Mouse (Mus musculus): Measurements from ENCODE around the gene Itpk1.

Gene Itpk1

DNA sequence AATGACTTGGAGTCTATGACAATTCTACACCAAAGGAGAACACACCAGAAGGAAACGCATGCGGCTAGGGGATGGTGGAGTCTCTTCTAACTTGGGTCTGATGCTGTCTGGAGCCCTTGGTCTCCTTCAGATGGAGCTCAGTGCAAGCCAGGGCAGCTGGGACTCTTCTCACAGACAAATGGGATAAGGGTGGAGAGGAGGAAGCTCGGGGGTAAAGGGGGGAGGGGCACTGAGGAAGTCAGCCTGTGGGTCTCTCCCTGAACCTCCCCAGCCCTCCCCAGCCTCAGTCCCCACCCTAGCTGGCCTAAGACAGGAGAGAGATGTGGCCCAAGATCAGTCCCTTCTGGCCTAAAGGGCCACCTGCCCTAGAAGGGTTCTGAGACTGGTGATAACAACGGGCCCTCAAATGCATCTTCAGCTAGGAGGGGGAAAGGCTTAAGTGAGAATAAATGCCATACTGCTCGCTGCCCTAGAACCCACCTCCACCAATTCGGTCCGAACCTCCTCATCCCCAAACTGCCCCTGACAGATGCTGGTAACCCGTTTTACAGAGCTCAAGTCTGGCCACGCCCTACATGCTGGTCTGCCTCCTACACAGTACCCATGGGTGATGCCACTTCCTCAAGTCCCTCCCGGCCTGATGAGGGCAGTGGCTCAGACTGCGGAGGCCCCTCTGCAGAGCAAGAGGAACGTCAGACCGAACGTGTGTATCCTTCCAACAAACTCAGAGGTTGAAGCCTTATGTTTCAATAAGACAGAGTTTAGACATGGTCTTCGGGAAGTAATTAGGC lies 14.8 kb downstream of the Itpk1 start:
- DNase-seq: no peak

DNA sequence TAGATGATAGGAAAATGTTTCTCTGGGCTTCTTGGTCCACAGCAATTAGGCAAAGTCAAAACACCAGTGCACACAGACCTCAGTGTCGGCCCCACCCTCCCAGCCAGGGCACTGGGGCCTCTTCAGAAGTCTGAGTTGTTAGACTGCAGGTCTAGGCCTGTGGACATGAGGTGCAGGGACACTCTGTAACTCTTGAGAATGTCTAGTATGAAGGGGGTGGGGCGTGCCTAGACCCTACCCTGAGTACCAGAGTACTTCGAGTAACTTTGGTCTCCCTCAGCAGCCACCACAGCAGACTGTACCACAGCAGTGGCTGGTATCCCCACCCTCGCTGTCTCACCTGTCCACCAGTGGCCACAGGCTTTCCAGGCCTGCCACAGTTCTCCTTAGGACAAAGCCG lies 18.4 kb downstream of the Itpk1 start:
- no peak for DNase-seq

DNA sequence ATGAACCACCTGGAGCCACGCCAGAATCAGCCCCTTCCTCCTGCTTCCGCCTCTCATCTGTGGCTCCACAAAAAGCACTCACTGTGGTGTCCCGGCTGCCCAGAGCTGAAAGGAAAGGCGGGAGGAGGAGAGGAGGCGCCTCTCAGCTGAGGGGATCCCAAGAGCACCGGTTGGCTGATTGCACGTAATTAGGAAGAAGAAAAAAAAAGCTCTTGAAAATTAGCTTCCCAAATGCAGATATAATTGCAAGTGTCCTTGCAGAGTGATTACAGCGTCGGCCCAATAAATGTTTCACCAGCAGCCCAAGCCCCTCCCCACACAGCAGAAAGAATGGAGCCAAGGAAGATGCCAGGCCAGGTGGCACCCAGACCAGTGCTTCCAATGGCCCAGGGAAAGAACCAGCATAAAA lies 19.2 kb downstream of the Itpk1 start:
- no peak for DNase-seq

DNA sequence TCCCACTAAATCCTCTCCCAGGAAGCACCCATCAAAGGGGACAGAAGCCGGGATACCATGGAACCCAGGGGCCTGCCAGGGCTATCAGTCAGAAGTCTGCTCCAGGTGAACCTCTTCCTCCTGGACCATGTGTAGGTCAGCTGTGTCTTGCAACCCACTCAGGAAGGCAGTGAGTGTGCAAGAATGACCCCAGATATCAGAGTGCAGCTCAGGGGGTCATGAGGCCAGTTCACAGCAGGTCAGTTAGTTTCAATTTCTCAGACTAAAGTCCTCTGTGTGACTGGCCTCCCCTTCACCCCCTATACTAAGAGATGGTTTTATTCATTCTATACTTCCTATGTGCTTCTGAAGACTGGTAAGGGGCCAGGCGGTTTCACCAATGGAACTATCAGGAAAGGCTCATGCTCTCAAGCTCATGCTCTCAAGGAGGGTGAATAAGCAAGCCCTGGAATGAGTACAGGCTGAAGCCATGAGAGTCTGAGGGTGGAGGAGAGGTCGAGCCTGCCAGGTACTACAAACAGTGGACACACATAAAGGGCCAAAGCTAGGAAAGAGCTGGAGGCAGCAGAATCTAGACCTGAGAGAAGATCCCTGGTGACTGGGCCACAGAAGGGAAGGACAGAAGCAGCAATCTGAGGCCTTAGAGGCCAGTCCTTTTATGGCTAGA lies 19.9 kb downstream of the Itpk1 start:
- DNase-seq: no peak

DNA sequence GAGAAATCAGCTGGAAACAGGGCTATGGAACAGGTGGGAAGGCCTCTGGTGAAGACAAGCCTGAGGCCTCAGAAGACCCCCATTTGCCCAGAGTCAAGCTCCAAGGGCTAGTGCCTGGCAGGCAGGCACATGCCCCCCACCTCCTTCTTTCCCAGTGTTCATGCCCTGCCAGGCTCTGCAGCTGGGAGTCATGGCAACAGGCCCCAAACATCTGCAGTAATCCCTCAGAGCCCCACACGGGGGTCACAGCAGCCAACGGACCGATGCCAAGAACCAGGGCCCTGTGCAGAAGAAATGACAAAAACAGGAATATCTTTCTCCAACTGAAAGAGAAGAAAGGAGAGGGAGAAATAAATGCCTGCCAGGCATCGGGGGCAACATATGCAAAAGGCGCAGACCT lies 20.8 kb downstream of the Itpk1 start:
- DNase-seq: no peak

DNA sequence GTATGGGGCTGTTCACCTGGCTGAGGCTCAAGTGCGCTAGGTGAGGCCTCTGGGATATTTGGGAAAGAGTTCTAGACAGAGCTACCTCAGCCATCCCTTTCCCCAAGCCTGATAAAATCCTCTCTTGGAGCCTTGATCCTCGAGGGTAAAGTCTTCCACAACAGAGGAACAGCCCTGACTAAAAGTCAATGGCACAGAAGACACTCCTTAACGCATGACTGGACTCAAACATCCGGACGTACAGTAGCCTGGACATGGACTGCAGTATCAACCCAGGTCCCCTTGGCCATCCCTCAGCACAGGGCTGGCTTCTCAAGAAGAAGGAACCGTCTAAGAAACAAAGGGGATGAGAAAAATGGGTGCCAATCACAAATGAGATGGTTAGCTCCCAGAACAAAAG lies 21.3 kb downstream of the Itpk1 start:
- no peak for DNase-seq

DNA sequence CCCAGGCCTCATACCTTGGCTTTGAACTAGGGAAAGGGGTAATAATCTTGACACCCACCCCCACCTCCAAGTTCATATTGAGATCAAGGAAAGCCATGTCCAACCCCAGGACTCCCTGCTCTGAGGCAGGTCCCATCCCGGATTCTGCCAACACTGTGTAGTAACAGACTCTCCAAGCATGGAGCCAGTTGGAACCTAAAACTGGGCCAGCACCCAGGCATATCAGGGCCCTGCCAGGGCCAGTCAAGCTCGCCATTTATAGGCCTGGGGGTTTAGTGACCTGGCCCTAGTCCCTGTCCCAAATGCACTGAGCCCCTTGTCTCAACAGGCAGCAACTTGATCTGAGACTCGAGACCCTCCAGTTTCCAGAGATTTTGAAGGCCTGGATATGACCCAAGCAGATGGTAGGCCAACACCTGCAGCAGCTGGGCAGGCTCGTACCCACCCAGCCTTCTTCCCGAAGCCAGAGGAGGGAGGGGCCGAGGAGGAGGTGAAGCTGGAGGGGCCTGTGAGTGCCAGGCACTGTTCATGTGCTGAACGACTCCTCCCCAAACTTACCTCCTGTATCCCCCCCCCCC lies 21.9 kb downstream of the Itpk1 start:
- DNase-seq: no peak

DNA sequence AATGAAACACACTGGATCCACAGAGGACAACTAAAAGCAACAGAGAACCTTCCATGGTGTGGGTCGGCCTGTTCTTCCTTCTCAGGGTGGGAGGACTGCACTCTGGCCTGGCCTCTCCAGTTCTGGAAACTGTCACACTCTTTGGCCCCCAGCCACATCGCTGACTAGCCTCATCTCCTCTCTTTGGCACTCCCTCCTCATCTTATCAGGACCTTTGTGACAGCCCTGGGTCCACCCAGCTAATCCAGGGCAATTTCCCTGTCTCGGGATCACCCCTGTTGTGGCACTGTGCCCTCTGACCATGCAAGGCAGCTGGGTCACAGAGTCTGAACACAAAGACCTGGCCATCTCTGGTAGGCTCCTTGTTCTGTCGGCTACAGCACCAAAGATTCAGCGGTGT lies 22.6 kb downstream of the Itpk1 start:
- no peak for DNase-seq

DNA sequence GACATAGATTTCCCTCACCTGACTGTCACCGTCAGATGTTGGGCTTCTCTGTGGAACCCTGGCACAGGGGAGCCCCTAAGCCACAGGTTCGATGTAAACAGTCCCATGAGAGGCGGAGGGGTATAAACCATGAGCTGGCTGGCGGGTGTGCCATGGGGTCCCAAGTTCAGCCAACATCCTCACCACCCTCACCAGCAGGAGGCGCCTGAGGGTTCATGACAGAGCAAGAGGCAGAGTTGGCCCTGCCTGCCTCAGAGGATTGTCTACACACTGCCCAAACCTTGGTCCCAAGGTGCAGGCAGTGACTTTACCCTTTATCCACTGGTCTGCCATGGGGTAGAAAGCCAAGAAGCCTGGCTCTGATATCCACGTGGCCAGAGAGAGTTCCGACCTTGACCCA lies 23.1 kb downstream of the Itpk1 start:
- no peak for DNase-seq

DNA sequence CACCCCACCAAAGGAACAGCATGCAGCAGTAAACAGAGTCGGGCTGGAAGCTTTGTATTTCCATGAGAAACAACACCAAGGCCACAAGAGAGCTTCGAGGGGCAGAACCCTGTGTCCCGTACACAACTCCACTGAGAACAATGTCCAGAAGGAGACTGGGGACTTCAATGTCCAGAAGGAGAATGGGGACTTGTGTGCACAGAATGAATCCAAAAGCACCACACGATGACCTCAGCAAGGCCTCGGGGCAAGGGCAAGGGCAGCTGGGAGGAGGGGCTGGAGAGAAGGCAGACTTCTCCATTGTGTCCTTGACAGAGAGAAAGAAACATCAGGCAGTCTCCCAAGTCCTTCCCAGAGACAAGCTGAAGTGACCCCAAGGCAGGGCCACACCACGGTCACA lies 25.9 kb downstream of the Itpk1 start:
- no peak for DNase-seq

DNA sequence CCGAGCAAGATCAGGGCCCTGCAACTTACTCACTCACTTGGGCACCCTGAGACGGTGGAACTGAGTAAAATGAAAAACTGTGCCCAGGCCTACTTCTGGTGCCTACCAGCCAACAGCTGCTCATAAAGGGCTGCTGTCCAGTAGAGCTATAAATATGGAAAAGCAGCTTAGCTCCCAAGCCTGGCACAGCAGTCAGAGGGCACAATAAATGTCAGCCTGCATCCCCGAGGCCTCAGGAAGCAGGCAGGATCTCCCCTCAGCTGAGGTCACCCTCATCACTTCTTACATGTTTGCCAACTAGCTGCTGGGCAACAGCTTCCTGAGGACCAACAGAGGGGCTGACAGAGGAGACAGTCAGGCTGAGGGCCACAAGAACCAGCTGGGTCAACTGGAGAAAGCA lies 27.6 kb downstream of the Itpk1 start:
- no peak for DNase-seq

DNA sequence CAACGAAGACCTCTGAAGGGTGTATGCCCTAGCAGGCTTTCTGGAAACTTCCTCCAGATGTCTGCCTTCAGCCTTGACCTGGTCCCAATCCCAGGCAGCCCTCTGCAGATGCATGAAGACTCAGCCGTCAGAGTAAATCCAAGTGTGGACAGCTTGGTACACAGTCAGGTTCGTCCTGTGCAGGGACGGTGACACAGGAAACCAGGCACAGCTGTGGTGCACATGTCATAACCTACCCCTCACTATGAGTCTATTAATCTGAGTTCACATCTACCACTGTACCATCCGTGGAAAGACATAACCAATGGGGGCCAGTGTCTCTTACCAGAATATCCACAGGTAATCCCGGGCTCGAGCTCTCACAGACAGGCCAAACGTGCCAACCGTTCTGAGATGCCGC lies 30.2 kb downstream of the Itpk1 start:
- no peak for DNase-seq

DNA sequence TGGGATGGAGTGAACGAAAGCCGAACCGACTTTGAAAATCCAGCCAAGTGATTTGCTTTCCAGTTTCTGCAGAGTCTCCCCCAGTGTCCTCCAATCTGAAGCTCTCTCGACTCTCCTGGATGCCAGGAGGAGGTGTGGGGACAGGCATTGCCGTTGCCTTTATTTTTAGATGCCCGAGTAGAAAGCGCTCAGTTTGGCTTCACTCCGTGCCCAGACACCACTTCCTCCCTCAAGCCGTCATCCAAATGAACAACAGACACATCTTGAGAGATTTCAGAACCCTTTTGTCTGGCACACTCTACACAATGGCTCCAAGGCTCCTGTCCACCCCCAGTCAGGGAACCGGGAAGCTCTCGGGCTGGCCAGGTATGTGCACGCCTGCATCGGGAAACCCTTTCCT lies 30.6 kb downstream of the Itpk1 start:
- no peak for DNase-seq

DNA sequence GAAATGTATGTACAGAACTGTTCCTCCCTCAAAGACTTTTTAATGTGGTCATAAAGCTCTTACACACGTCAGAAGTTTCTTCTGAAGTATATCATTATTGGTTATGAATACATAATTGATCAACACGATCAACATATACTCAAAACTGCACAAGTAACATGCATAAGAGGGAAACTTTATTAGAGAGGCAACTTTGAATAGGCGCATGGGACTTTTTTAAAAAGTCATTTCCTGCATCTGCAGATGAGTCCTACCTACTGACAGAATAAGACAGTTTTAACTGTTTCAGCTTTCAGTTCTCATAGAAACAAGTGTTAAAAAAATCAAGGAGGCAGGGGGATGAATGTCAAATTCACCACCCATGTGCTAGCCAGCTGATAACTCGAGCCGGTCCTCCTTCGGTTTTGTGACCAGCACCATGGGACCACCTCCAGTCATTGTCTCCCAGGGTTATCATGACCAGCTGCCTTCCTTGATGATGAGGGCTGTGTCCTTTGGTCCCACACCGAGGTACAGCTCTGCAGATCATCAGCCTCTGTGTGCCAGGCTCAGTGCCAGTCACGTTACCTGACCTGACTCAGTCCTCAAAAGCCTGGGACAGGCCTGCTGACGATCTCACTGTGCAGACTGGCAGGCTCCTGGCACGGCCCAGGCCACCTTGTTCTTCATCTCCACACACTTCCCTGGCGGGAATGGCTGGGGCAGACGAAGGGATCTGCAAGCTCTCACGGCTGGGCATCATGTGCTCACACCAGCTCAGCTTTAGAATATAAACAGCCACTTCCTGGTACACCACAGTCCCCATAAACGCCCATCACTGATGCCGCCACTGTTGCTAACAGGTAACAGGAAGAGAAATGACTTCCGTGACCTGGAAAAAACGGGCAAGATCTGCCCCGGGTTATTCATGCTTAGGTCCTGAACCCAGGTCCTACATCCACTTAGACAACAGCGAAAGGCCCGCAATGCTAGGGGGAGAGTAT lies 31.6 kb downstream of the Itpk1 start:
- DNase-seq: peak; percentile 54 to 56

DNA sequence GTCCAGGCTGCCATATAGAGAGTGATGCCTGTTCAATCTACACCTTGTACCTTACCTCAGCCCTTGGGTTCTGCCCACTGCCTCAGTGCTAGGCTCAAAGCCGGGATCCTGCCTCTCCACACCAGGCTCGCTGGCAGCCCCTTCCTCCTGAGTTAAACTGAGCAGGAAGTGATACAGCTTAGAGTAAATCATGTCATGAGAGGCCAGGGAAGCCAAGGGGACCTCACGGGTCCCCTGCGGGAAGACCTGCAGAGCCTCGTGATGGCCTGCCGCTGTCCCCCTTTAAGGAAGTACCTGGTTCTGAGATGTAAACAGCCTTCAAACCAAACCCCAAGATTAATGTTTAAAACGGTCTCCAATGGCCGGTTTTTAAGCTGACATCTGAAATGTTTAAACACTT lies 32.6 kb downstream of the Itpk1 start:
- DNase-seq: no peak

DNA sequence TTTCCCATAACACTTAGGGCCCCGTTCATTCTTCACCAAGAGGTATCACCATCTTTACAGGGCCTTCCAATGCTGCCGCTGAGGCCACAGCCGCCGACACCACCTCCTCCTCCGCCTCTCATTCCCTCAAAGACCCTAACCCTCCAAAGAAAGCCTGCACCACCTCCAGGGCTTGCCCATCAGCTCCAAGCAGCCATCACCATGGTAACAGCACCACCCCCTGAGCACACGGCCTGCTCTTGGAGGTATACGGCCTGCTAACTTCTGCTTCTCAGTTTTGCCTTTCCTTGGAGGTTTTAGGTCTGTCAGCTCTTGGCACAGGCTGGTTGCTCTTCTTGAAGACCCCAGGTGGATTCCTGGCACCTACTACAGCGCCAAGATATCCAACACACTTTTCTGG lies 33.9 kb downstream of the Itpk1 start:
- DNase-seq: no peak

DNA sequence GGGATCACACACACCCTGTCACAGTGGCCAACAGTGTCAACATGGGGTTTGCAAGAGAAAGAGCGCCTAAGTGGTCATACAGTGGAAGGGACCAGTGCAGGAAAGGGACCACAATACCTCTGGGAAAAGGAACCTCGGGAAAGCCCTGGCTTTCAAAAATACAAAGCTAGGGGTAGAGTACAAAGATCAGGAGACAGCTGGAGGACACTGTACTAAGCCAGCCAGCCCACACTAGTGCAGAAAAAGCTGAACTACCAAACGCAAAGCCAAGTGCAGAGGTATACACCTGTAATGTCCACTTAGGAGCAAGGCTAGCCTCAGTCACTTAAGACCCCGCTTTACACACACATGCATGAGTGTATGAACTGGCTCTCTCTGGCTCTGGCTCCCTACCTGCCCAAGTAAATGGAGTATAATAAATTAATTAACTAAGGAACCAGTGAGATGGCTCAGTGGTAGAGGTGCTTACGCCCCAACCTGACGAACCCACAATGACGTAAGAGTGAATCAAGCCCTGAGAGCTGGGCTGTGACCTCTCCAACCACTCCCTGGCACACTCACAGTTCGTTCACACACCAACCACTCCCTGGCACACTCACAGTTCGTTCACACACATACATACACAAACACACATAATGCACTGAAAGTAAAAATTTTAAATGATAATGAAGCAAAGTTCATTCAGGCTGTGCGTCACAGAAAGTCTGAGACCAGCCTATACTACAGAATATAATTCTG lies 39.1 kb downstream of the Itpk1 start:
- no peak for DNase-seq

DNA sequence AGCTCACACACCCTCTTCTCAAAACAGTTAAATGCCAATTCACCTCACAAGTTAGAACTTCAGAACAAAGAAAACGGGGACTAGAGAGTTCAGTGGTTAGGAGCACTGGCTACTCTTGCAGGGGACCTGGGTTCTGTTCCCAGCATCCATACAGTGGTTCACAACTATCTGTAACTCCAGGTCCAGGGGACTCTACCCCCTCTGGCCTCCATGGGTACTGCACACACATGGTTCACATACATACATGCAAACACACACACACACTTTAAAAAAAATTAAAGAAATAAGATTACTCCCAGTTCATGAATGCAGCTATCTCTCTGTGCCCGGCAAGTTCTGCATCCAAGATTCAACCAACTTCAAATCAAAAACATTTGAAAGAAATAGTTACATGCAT lies 40.7 kb downstream of the Itpk1 start:
- DNase-seq: no peak

DNA sequence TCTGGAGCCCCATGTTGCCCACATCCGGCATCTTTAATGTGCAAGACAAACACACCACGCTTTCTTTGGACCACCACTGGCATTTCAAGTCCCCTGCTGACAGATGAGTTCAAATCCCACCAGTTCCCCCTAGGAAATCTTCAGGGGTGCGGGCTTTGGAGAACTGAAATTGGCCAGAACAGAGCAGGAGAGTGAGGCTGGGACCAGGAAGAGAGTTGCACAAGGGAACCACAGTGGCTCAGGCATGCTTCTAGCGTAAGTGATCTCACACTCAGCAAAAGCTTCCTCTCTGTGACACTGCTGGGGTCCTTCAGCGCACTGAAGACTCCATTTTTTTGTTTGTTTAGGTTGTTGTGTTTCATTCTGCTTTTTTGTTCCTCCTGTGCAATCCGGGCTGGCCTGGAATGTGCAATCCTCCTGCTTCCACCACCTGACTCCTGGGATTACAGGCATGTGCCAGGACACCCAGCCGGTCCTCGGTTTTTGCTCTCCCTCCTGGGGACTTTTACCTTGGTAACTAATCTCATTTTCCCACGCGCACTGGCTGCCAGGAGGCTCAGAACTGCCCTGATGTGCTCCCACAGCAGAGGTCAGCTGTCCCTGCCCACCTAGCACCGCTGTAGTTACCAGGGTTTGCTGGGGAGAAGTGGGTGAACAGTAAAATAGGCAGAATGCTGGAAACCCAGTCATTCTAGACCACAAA lies 41.2 kb downstream of the Itpk1 start:
- DNase-seq: no peak

DNA sequence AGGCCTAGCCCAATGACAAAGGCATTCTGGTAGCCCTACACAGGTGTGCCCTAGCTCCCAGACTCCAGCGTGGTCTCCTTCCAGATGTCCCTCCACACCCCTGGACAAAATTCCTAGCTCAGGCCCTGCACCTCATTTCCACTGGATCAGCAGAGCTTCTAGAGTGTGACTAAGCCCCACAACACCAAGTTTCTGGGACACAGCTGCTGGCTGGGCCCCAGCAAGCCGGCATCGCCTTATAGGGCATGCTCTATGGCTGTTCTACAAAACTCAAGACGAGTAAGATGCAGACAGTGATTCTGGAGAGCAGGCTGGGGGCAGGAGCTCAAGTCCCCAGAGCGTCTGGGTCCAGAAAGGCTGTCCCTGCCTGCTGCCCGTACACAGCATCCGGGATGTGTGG lies 43.0 kb downstream of the Itpk1 start:
- DNase-seq: no peak

DNA sequence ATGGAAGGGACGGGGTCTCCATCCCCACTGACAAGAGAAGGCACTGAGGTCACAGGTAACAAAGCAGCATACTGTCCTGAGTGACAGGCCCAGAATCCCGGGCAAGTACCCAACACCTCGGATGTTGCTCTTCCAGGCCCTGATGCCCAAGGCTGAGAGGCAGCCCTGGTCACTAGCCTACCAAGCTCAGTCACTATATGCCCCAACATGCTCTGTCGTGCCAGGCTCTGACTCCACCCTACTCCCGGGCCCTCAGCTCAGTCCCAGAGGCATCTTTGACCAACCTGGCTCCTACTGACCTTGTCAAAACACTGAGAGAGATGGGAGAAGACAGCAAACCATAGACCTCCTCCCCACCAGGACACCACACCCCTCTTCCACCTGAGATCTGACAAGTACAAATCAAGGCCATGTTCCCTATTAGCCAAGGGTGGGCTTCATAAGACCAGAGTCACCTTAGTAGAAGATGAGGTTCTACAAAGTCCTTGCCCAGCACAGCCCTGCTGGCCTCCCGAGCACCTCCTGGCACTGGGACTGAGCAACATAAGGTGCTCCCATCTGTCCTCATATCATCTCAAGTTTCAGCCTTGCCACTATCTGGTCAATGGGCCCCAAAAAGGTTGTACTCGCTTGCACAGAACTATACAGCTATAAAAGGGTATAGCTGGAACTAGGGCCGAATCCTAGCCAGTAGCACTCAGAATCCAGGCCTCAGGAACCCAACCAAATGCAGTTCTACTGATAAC lies 43.7 kb downstream of the Itpk1 start:
- peak; percentile 82 to 87 for DNase-seq
